Mouse (Mus musculus) natural killer cell, adult 2 months (primary cell): ENCODE measurements at regions not wholly inside any gene's neighbourhood (a gene's known extent, or its start where the extent isn't known, plus 50 kb on each side); places are given as distances from the start of the nearest gene placed in this dataset.

Experiments
- DNase-seq, 2 experiments: peaks; one replicate each; pipeline ENCODE4 v3.0.0; 2022; ENCODE audit warnings: low spot score in 2 of 2

DNA sequence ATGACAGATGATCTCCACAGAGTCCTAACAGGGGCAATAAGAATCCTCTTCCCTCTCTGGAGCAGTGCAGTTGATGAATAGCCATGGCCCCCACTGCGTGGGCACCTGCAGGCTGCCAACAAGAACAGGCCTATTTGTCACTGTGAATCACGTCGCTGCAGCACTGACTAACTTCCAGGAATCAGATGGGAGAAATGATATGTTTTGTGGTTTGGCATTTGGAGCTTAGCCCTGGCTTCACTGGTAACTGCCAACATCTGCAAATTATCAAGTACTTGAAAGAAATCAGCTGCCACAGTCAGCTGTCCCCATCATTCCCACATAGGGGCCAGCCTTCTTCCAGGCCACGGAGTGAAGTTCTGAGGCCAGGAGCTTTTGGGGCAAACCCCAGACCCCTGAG lies 142.8 kb downstream of the Ets2 start:
- DNase-seq: no peak

DNA sequence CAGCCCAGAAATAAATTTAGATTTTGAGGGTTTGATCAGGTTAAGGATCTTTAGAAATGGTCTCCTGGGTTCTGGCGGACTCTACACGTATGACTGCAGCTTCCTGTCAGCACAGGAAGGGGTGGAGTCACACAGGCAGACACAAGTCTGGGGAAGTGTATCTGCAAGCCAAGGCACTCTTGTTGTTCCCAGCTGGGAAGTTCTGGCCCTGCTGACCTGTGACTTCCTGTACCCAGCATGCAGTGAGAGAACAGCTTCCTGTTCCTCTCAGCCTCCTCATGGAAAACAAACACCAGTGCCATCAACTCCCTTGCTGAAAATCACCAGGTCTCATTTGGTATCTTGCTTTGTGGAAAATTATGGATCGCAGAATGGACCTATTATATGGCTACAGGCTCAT lies 140.9 kb downstream of the Ets2 start:
- DNase-seq: no peak

DNA sequence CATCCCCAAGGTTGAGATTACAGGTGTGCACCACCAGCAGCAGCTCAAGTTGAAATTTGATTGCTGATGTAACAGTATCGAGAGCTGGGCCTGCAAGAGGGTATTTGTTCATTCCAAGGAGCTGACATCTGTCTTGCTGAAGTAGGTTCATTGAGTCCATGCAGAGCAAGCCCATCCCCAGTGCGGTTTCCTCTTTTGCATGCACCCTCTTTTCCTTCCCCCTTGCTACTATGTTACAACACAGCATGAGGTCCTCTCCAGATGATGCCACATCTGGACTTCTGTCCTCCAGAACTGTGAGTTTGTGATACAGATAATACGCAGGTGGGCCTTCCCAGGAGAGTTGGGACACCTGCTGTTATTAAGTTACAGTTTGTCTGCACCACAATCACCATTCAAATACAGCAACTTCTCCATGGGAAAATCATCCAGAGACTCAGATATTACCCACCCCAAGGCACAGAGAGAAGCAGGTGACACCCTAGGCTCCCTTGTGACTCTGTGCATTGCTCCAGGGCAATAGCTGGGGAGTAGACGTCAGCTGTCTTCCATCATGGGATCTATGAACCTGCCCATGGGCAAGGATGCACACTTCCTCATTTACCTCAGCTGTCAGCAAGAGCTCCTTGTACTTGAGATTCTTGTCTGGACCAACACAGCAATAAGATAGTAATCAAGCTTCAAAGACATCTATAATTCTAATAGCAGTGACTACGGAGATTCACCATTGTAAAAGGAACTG lies 137.8 kb downstream of the Ets2 start:
- peak in 1 of 2 experiments; percentile 47 for DNase-seq

DNA sequence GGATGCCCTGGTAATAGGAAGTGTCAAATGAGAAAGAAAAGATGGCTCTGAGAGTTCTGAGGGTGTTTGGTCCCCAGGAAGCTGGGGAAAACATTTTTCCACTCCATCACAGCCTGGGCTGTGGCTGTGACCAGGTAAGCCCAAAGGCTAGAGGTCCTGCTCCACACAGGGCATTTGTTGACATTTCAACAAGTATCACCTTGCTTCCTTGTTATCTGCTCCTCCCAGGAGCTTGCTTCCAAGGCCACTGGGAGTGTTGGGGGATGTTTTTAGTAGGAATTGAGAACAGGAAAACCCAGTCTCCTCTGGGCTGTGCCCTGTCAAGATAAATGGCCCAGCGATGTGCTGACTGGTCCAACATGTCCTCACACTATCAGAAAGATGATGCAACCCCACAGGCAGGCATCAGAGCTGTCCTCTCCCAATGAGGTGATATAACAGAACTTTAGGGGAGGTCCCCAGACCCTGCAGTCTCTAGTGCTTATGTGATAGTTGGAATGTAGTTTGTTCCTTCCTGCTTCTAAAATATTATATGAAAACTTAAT lies 137.1 kb downstream of the Ets2 start:
- no peak for DNase-seq

DNA sequence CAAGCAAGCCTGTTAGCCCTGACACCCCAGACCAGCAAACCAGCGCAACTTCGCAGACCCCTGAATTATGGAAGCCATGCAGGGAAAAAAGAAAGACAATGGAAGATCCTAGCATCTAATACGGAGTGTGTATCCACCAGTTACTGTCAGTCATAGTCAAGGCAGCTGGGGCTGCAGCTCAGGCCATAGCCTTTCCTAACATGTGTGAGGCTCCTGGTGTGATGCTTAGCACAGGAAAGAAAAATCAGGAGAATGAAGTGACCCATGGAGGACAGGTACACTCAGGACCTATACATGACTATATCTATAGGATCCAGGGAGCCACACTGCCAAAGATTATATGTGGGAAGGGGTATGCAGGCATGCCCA lies 136.6 kb downstream of the Ets2 start:
- DNase-seq: no peak

DNA sequence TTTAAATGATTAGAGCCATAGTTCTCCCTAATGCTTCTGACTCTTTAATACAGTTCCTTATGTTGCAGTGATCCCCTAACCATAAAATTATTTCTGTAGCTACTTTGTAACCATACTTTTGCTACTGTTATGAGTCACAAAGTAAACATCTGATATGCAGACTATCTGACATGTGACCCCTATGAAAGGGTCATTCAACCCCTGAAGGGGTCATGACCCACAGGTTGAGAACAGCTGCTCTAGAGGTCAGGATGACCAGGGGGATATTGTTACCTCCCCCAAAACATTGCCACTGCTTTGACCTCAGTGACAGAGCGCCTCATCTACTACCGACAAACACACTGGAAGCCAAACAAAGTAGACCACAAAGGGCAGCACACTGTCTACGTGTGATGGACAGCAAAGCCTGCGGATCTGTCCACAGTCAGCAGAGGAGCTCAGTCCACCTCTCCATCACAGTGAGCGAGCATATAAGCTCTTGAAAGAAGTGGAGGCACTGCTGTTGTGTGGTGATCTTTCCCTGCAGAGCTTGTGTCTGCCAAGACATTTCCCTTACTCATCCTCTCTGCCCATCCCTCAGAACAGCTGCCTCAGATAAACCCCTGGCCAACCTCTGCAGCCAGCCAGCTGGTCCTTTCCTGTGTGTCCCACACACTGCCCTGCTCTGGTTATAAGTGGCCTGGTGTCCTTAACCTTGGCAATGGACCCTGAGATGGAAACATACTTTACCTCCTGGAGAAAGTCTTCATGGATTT lies 136.0 kb downstream of the Ets2 start:
- no peak for DNase-seq

DNA sequence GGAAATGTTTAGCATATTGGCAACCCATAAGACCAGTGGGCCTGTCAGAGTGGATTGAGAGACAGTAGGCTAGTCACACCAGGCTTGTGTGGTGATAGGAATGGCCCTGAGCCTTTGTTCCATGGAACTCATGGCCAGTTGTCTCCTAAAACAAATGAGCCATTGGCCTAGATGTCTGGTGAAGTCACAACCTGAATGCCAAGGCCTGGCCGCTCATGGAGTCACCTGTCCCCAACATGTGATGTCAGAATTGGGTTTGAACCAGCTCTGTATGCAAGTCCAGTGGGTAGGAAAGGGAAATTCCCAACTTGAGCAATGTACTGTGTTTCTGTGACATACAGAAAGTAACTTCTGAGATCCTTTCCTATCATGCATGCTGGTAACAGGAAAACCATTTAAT lies 134.1 kb downstream of the Ets2 start:
- DNase-seq: no peak

DNA sequence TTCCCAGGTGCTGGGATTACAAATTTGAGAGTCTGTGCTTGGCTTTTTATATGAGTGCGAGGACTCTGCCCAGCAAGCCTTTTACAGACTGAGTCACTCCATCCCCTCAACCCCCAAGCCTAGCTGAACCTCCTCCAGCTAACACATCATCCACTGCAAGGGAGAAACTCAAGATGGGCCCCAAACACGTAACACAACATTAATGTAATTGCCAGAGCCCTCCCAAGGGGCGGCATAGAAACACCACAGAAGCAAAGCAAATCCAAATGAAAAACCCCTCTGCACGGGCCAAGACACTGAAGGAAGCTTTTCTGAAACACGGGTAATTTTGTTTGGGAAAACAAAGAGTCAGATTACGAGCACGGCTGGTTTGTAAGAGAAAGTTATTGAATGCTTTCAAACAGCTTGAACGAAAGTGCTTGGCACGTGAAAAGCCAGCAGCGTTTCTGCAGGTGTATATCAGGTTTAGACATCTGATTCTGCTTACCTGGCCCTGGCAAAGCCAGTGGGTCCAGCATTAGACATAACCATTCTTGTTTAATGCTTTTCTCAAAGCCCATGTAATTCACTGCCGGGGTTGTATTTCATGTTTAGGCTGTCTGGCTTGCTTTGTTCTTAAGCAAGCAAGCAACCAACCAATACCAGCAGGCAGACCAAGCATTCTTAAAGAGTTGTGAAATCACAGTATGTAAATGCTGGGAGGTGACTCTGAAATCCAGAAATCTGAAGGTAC lies 132.8 kb downstream of the Ets2 start:
- DNase-seq: no peak

DNA sequence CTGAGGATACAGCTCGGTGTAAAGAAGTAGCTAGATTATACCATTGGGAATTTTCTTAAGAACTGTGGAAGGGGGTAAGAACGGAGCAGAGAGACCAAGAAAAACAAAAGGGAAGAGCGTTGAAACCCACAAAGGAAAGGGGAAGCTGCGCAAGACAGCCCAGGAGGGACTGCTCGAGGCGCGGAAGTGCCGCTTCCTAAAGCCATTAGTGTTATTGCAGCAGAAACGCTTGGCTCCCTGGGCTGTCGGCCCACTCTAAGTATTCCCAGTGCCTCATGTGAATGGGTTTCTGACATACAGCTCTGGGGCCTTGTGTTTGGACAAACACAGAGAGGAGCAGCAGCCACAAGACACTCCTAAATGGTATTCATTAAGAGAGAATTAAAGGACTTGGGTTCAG lies 131.6 kb downstream of the Ets2 start:
- DNase-seq: no peak

DNA sequence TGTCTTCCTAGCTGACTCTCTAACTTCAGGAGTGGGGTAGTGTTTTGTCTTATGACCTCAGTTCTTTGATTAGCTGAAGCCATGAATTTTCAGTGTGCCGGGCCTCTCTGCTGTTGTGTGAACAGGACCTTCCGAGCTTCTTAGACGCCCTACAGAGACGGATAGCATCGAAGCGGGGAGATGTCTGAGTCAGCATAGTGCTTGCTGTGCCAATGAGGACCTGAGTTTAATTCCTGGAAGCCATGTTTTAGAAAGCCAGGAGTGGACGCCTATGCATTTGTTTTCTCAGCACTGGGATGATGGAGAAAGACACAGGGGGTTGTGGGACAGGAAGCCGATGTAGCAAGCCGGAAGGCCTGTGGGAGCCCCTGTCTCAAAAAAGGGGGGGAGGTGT lies 130.5 kb downstream of the Ets2 start:
- no peak for DNase-seq

DNA sequence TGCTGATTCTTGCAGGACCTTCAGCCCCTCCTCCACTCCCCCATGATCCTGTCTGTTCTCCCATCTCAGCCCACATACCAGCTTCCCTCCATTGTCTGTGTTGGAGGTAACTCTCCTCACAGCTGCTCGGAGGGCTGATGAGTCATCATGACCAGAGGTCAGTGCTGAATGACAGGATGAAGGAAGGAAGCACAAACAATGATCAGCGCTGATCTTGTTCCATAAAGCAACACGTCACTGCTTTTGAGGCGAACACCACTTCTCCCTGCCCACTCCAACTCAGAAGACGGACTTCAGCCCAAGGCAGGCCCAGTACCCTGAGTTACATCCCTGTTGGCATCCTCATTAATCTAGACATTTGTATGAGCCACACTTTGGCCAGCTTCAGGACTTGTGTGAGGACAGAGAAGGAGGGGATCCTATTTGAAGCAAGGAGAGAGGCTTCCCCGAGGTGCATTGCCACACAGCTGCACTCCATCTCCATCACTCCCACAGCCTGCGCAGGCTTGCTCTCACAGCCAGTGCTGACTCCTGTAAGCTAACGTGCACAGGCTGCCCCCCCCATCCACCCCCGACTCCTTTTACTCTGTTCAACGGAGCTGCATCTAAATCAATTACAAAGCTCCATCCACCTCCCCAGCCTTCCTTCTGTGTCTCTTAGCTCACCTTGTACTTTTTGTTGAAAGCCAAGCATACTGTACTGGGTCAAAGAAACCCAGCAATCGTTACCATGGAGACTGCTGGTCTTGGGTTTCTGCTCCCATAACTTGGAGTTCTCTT lies 129.9 kb downstream of the Ets2 start:
- no peak for DNase-seq

DNA sequence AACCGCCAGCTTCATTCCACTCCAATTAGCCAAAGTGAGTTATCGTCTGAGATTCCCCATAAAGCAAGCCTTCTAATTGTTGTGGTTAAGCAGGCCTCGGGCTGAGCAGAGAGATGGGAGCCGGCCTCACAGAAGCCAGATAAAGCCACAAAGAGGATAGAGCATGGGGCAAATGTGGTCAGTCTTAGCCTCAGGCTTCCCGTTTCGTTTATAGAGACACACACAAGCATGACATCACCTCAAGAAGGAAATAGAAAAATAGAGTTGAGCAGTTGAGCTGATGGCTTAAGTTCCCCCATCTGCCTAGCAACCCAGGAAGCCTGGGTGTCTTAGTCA lies 125.5 kb downstream of the Ets2 start:
- peak; percentile 74 to 81 for DNase-seq

DNA sequence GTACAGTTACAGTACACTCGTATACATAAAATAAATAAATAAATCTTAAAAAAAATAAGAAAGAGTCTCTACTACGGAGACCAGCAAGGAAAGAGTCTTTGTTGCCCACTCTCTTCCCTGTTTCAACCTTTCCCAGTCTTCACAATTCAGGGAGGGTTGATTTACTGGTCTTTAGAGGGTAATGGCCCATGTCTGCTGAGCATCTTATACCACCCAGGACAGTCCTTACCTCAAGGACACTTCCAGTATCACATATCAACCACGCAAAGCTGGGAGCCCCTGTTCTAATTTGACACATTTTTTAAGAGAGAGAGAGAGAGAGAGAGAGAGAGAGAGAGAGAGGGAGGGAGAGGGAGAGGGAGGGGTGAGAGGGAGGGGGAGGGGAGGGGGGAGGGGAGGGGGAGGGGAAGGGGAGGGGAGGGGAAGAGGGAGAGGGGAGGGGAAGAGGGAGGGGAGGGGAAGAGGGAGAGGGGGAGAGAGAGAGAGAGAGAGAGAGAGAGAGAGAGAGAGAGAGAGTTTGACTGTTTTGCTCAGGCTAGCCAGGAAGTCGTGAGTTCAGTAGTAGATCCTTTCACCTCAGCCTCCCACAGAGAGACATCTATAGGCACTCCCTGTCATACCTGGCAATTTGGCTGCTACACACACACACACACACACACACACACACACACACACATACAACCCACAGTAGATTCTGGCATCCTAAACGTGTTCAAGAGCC lies 125.0 kb downstream of the Ets2 start:
- no peak for DNase-seq

DNA sequence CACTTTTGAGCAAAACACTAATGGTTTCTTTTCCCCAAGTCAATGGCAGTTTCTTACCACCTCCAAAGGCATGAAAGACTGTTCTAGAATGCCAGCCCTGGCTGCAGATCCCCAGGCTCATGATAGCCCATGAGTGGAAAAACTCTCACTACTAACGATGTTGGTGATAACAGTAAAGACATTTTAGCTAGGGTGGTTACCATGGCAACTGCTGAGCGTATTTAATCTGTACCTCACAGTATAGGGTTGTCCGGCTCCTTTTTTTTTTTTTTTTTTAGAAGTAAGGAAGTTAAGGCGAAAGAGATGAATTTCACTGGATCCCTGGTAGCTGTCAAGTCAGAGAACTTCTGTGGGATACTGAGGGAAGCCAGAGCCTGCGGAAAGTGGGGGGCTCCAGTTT lies 123.8 kb downstream of the Ets2 start:
- DNase-seq: no peak

DNA sequence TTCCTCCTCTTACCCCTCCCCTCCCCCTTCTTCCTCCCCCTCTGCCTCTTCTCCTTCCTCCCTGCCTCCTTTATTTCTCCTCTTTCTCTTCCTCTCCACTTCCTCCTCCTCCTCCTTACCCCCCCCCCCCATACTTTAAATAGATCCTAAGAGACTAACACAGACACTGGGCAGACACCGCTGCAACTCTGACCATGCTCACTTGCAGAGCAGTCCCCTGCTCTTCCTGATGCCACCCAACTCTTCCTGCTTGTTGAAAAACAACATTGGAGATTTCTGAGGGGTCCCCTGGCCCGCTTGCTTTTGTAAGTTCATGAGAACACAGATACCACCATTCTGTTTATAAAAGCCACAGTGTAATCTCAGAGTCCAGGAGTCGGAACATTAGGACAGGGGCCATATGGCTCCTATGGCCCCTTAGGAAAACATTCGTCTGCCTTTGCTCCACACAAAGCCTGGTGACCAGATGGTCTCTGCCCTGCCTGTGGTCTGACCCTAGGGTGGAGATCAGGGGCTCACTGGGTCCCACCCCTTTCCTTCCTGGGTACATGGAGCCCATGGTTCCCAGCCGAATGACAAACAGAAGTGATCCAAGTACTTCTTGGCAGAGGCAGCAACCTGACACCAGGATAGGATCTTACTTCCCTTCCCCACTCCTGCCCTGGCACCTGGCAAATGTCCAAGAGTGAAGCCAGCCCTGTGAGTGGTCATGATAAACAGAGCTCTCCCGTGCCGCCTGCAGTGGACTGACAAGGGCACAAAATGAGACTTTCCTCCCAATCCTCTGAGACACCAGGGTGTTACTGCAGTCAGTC lies 123.1 kb downstream of the Ets2 start:
- no peak for DNase-seq

DNA sequence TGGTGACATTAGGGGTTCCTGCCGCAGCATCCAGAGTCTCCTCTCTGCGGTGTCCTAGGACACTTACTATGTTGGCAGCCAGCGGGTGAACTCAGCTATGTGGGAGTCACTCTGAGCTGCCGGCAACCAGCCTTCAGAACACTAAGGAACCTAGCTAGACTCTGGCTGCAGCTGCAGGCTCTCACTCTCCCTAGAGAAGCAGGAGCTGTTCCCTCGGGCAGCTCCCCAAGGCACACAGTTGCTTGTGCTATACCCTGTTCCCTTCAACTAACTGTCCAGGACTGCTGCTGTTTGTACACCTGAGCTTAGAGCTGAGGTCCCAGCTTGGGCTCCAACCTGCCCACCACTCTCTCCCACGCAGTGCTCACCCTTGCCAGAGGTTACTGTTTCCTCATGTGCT lies 121.9 kb downstream of the Ets2 start:
- DNase-seq: no peak

DNA sequence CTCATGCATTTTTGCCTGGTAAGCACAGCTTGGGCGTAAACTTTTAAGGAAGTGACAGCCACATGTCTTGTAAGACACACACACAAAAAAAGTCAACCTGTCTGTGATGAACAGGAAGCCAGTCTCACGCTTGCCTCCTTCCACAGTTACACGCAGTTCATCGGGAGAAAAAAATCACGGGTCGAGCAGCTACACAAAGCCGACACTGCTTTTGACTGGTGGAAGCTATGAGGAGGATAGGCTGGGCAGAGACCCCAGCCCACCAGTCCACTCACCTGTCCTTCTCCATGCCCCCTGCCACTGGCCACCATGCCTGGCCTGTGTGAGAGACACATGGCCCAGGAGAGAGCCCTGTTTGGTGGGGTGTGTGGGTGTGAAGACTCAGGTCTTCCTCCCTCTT lies 119.2 kb downstream of the Ets2 start:
- peak; percentile 58 to 59 for DNase-seq

DNA sequence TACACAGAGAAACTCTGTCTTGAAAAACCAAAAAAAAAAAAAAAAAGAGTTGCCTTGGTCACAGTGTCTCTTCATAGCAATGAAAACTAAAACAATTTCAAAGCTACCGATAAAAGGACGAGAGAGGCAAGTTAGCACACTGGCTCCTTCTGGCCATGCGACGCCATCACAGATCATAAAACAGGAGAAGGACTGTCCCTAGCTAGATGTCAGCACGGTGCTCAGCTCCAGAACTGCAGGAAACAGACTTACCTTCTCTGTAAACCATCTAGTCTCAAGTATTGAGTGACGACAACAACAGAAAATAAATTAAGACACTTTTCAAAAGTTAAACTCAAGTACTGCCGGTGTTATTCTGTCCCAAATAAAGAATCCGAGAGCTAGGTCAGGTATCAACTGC lies 118.7 kb downstream of the Ets2 start:
- DNase-seq: peak; percentile 23 to 31

DNA sequence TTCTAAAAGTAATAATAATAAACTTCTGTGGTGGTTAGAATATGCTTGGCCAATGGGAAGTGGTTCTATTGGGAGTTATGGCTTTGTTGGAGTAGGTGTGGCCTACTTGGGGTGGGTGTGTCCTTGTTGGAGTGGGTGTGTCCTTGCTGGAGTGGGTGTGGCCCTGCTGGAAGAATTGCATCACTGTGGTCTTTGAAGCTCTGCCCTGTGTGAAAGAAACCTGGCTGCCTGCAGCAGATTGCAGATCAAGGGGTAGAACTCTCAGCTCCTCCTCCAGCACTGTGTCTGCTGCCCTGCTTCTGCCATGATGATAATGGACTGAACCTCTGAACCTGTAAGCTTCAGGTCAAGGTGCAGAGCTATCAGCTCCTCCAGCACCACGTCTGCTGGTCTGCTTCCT lies 118.1 kb downstream of the Ets2 start:
- DNase-seq: peak; percentile 37 to 48

DNA sequence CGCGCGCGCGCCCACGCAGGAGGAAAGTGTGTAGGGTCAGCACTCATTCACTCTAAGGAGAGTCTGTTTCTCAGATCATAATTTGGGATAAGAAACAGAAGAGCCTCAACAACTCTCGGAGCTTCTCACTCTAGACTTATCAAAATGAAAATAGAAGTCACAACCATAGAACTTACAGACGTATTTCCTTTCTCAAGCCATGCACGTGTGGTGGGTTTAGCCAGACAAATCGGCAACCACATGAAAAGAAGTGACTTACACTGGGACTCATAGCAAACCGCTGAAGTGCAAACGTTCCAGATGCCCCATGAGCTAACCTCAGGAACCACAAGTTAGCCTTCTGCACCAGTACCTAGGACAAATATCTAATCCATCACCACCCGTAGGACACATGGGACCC lies 114.1 kb downstream of the Ets2 start:
- DNase-seq: peak; percentile 58 to 62
